Mouse (Mus musculus) heart, adult 2 months (tissue): ENCODE measurements around the gene Slc6a19. TPM values are rescaled to one million over a fixed set of nuclear protein-coding genes. Genes with fewer than 3 reads are reported as not detected.

Experiments used
- DNase-seq, 2 experiments: peaks; one replicate each; pipeline ENCODE4 v3.0.0; 2021
- H3K27ac ChIP-seq: fragments of 200-600 bp; 2 replicates; pipeline ENCODE4 v1.8.1; 2022
- H3K27me3 ChIP-seq: fragments of 200-500 bp; 2 replicates; pipeline ENCODE4 v1.6.1; 2012; ENCODE audit warnings: mild to moderate bottlenecking, low read length, inconsistent platforms, mixed read lengths; ENCODE audit not compliant: control insufficient read depth, insufficient read depth
- H3K36me3 ChIP-seq: fragments of 200-500 bp; 2 replicates; pipeline ENCODE4 v1.6.1; 2012; ENCODE audit warnings: low read length, inconsistent platforms; ENCODE audit not compliant: control insufficient read depth, insufficient read depth
- H3K4me1 ChIP-seq: fragments of 200-500 bp; 2 replicates; pipeline ENCODE4 v1.6.1; 2011; ENCODE audit warnings: low read length; ENCODE audit not compliant: control insufficient read depth, insufficient read depth
- H3K4me3 ChIP-seq: fragments of 200-600 bp; 2 replicates; pipeline ENCODE4 v1.8.1; 2022
- H3K79me2 ChIP-seq: fragments of 200-500 bp; replicated peaks from 2 replicates; pipeline ENCODE4 v1.6.1; 2012; ENCODE audit warnings: mild to moderate bottlenecking, inconsistent platforms, low read length, moderate library complexity, mixed read lengths; ENCODE audit not compliant: control insufficient read depth, insufficient read depth
- H3K9ac ChIP-seq: fragments of 200-500 bp; 2 replicates; pipeline ENCODE4 v1.6.1; 2012; ENCODE audit warnings: low read depth, mild to moderate bottlenecking, control low read depth, inconsistent platforms, low read length, mixed read lengths
- CTCF ChIP-seq: fragments of 200-600 bp; IDR thresholded peaks from 2 replicates; pipeline ENCODE4 v1.8.1; 2022; ENCODE audit warnings: antibody characterized with exemption, mild to moderate bottlenecking, moderate library complexity
- EP300 ChIP-seq: fragments of 200-500 bp; IDR thresholded peaks from 2 replicates; pipeline ENCODE4 v1.6.1; 2011; ENCODE audit warnings: low read depth, low read length, control low read depth; ENCODE audit not compliant: insufficient read depth
- POLR2A ChIP-seq: fragments of 200-500 bp; IDR thresholded peaks from 2 replicates; pipeline ENCODE4 v1.6.1; 2011; ENCODE audit warnings: mild to moderate bottlenecking, low read depth, low read length, control low read depth; ENCODE audit not compliant: insufficient read depth
- WGBS: fragments of 180-500 bp; shearing (Covaris S2); methylation state at CpG from one replicate; pipeline ENCODE4 v1.1.7; 2018; 5-methylcytosine and 5-hydroxymethylcytosine counted together
- intact Hi-C: fragments of 180-260 bp; cut with DNase I; formaldehyde crosslinking; loops from one replicate; pipeline ENCODE4 v1.15.1; 2025
- polyA plus RNA-seq: library from polyadenylated mRNA; depleted of rRNA; stranded (reverse); fragments of >200 nt; gene quantifications from 2 replicates; pipeline ENCODE4 v1.2.3, GENCODE M21; 2012
- total RNA-seq, 2 experiments: library from RNA; stranded (reverse); gene quantifications; 2 replicates each; pipeline ENCODE4 v1.2.3; 2021

Gene Slc6a19
- total and polyA plus RNA-seq, 3 experiments: 0.08 TPM; not detected in 2

DNA sequence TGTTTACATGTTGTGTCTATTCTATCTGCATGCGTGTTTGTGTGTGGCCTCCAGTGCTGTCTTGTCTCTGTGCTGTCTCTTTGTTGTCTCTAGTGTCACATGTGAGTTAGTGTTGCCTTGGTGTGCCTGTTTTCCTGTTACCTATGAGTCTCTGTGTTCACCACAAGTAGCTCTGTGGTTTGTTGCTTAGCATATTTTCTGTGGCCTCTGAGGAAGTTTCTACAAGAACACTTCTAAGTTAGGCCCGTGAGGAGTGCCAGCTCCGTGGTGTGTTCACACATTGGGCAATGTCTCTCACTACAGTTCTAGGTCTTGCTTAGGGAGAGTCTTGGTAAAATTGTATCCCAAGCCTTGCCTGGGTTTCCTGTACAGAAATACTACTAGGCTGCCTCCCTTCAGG, 32.3 kb upstream of the Slc6a19 start:
- Histone ChIP-seq H3K4me3 (no peak overlapping the region), H3K79me2 (no peaks in the 10 kb centered on the region; the same call in 1 of the 2 replicates), H3K4me1 (peaks cover 9% of the 10 kb centered on the region), H3K36me3 (no peaks in the 10 kb centered on the region), H3K9ac (no peak overlapping the region), H3K27ac (no peak overlapping the region), H3K27me3 (no peaks in the 10 kb centered on the region)
- intact Hi-C loops: no loop called here
- WGBS: 59% methylated on average over 3 of the region's 3 CpGs
- no peak for DNase-seq
- TF ChIP-seq POLR2A (no peak), EP300 (no peak), CTCF (no peak)

DNA sequence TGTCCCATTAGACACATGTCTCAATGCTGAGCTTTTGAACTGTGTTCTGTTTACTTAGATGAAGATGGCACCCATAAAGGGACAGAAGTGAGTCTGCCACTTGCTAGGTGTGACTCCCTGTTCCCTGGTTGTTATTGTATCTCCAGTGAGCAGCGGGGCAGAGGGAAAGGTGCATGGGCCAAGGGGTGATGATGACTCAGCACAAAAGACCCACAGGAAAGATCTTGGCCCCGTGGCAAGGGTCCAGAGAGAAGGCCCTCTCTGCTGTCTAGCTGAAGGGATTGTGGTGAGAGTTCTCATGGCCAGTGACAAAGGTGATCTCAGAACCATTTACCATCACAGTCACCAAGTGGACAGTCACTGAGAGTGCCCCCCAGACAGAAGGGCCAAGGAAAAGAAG, 31.3 kb upstream of the Slc6a19 start:
- Histone ChIP-seq H3K27me3 (no peaks in the 10 kb centered on the region), H3K36me3 (no peaks in the 10 kb centered on the region), H3K4me1 (peaks cover 11% of the 10 kb centered on the region), H3K9ac (no peak overlapping the region), H3K79me2 (no peaks in the 10 kb centered on the region; the same call in 1 of the 2 replicates), H3K27ac (no peak overlapping the region), H3K4me3 (no peak overlapping the region)
- 77% methylated on average over 2 of the region's 2 CpGs for WGBS
- TF ChIP-seq EP300: no peak
- no peak for TF ChIP-seq POLR2A
- TF ChIP-seq CTCF: no peak
- intact Hi-C loops: no loop called here
- DNase-seq: no peak

DNA sequence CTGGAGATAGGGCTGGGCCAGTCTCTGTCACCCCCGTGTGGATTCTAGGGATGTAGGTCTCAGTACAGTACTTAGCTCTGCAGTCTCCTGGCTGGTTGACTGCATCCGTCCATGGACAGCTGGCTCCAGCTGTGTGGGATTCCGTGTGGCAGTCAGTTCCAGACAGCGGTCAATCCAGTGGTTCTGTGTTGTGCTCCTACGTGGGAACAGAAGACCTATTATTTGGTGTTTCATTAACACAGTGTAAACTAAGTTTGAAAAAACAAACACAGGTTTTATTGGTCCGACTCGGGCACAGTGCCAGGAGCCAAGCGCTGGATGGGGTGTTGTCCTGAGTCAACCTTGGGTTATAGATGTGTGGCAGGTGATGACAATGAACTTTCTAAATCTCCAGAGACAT, 30.6 kb upstream of the Slc6a19 start:
- TF ChIP-seq POLR2A (no peak), CTCF (no peak), EP300 (no peak)
- Histone ChIP-seq H3K36me3 (no peaks in the 10 kb centered on the region), H3K27me3 (no peaks in the 10 kb centered on the region), H3K9ac (no peak overlapping the region), H3K79me2 (no peaks in the 10 kb centered on the region; the same call in 1 of the 2 replicates), H3K4me3 (no peak overlapping the region), H3K27ac (no peak overlapping the region; the same call in 1 of the 2 replicates), H3K4me1 (peaks cover 11% of the 10 kb centered on the region)
- intact Hi-C loops: no loop called here
- peak in 1 of 2 experiments; percentile 51 for DNase-seq
- WGBS: 60% methylated on average over 8 of the region's 8 CpGs

DNA sequence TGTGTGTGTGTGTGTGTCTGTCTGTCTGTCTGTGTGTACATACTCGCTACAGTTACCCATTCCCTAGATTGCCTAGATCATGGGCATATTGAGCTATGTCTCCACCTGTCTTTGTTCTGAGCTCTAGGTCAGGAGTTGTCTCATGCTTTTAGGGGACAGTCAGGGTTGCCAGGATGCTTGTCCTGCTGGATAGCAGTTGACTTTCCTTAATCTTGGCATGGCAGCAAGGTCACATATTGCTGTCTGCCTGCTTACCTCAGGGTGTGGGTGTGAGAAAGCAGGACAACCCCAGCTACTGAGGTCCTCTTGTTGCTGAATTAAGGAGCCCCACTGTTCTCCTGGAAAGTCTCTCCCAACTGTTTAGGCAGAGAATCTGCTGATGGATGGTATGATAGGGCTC, 29.7 kb upstream of the Slc6a19 start:
- H3K27me3 ChIP-seq: no peaks in the 10 kb centered on the region
- H3K36me3 ChIP-seq: no peaks in the 10 kb centered on the region; the same call in none of the 2 replicates
- intact Hi-C loops: no loop called here
- H3K27ac ChIP-seq: peak overlapping the region; percentile 89
- peaks cover 11% of the 10 kb centered on the region for H3K4me1 ChIP-seq
- DNase-seq: peak in 1 of 2 experiments; percentile 36
- no peak overlapping the region for H3K4me3 ChIP-seq
- H3K79me2 ChIP-seq: no peaks in the 10 kb centered on the region; the same call in 1 of the 2 replicates
- peak overlapping the region; percentile 15; the same call in 1 of the 2 replicates for H3K9ac ChIP-seq
- WGBS: 53% methylated on average over 1 of the region's 1 CpGs
- TF ChIP-seq POLR2A: no peak
- TF ChIP-seq EP300: 0 out of 2 replicates have a peak, but pooled peaks have one; percentile 62

DNA sequence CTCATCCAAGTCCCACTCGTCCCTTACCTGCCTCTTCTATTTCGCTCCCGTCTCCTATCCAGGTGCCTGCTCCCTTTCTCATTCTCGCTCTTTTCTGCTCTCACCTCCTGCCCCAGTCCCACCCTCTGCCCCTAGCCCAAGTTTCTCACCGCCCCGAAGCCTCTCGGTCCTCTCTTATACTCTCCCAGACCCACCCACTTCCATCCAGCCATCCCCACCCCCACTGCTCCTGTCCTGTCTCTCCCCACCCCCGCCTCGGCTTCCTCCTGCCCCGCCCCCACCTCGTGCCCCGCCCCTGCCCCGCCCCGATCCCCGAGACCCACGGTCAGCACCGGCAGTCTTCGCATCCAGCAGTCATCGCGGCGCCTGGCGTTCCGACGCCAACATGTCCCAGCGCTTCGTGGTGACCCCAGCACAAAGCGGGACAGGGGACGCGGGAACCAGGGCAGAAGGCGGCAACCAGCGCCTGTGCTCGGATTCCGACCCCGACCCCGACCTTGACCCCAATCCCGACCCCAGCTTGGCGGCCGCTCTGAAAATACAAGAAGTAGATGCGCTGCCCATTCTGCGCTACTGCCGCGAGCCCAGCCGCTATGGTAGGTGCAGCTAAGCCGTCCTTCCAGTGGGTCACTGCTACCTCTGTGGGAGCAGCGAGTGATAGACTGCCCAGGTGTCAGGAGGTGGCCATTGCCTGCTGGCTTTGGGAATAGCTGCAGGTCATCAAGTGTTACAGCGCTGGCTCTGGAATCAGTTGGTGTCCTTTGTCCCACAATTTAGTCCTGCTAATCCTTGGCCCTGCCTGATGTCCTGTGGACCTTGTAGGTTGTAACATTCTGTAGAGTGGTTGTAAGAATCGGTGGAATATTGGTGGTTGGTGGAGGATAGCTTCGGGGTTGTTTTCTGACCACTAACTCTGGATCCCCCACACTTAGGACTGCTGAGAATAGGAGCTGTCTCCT, 28.4 kb upstream of the Slc6a19 start, which contains the start of gene Slc12a7:
Gene Slc12a7, plus strand, starts transcription at position 353 of the 959 bp plus-strand sequence.
- peak within 1 kb of the TSS; percentile 89 for H3K27ac ChIP-seq
- TF ChIP-seq CTCF: no peak
- TF ChIP-seq POLR2A: peak; percentile 69; the same call in 1 of the 2 replicates
- no peak for TF ChIP-seq EP300
- peak; percentile 54 to 61 for DNase-seq
- intact Hi-C loops: no loop called here
- peak within 1 kb of the TSS; percentile 43 for H3K4me3 ChIP-seq
- peaks cover 3% of the 10 kb centered on the region for H3K36me3 ChIP-seq
- H3K79me2 ChIP-seq: no peaks in the 10 kb centered on the region
- peaks cover 20% of the 10 kb centered on the region for H3K4me1 ChIP-seq
- 8% methylated on average over 46 of the region's 48 CpGs for WGBS
- H3K9ac ChIP-seq: peak within 1 kb of the TSS; percentile 78
- H3K27me3 ChIP-seq: no peaks in the 10 kb centered on the region

DNA sequence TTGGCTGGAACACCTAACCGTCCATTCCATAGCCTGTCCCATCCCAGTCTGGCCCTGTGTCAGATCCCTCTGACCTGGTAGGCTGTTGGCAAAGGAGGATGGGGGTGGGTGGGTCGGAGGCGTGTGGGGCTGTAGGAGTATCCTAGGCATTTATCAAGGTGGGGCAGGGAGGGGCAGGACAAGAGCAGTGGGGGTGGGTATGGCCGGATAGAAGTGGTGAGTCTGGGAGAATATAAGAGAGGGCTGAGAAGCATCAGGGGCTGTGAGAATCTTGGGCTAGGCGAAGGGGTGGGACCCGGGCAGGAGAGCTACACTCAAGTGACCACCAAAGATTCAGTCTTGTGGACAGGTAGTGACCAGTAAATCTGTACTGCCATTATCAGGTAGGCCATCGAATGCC, 27.6 kb upstream of the Slc6a19 start:
- H3K36me3 ChIP-seq: peaks cover 3% of the 10 kb centered on the region
- no peaks in the 10 kb centered on the region for H3K79me2 ChIP-seq
- no peak overlapping the region for H3K9ac ChIP-seq
- no peaks in the 10 kb centered on the region for H3K27me3 ChIP-seq
- intact Hi-C loops: no loop called here
- H3K4me1 ChIP-seq: peaks cover 24% of the 10 kb centered on the region
- peak overlapping the region; percentile 34; the same call in 1 of the 2 replicates for H3K4me3 ChIP-seq
- 68% methylated on average over 7 of the region's 7 CpGs for WGBS
- peak overlapping the region; percentile 30; the same call in 1 of the 2 replicates for H3K27ac ChIP-seq
- no peak for DNase-seq
- TF ChIP-seq CTCF: no peak
